Mouse (Mus musculus): ENCODE results near the gene Srsf9. TPM values are rescaled to one million over a fixed set of nuclear protein-coding genes. Genes with fewer than 3 reads are reported as not detected.

Srsf9 gene
- polyA plus RNA-seq, 1 experiment from 2014 or later: 138 TPM

DNA sequence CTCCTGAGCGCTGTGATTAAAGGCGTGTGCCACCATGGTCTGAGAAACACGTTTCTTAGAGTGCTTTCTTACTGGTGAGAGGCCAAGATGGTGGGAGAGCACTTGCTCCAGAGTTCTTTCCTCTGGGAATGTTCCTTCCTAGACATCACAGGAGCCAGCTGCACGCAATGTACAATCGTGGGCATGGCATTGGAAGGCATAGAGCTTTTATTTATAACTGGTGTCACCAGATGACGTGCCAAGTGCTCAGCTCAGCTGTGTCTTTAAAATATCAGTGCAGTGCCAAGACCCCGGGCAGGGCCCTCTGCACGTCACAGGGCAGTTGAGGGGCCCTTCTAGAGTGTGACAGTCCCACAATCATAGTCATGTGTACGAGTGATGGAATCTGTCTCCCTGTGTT, 4.0 kb downstream of the Srsf9 start:
- Histone ChIP-seq H3K4me2 (no peak overlapping the region), H3K36me3 (peaks cover 56% of the 10 kb centered on the region), H3K9me3 (replicated peaks) (no peaks in the 10 kb centered on the region), H3K27ac (replicated peaks) (no peak overlapping the region), H3K4me1 (peaks cover 34% of the 10 kb centered on the region), H3K4me3 (replicated peaks) (no peak overlapping the region), H3K9ac (replicated peaks) (no peak overlapping the region), H3K27me3 (replicated peaks) (no peaks in the 10 kb centered on the region)
- ATAC-seq (ENCODE audit: low FRiP score): no peak
- 87% methylated on average over 9 of the region's 9 CpGs for WGBS

DNA sequence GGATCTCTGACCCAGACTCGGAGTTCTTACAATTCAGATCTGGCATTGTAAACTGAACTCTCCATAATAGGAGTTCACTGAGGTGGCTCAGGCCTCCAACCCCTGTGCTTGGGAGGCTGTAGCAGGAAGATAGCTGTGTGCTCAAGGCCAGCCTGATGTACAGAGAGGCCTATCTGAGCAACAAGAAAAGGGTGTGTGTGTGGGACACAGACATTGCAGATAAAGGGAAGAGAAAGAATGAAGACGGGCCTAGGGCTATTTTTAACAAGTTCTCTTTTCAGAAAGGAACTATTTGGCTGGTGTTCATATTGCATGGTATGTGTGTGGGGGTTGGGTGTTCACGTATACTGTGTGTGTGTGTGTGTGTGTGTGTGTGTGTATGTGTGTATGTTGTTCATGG, 6.6 kb downstream of the Srsf9 start:
- no peak for ATAC-seq (ENCODE audit: low FRiP score)

DNA sequence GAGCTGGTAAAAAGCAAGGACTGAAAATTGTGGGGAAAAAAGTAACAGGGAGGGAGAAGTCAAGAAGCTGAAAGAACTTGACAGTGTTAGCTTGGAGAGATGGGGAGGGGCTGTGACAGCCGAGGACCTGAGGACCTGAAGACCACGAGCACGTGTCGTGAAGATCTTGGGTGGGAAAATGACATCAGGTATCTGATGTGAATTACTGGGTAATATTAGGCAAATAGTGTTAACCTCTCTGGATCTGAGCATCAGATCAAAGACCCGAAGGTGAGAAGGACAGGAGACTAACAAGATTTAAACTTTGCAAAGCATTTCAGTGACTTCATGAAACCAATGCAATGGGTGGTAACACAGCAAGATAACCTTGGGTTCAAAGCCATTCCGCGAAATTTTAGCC, 13.0 kb downstream of the Srsf9 start:
- H3K9ac ChIP-seq (replicated peaks): peak overlapping the region; percentile 95
- peak overlapping the region; percentile 77 for H3K4me2 ChIP-seq
- 31% methylated on average over 7 of the region's 7 CpGs for WGBS
- H3K4me3 ChIP-seq (replicated peaks): peak overlapping the region; percentile 80
- H3K36me3 ChIP-seq: peaks cover 44% of the 10 kb centered on the region
- H3K27ac ChIP-seq (replicated peaks): no peak overlapping the region
- no peaks in the 10 kb centered on the region for H3K9me3 ChIP-seq (replicated peaks)
- peaks cover 29% of the 10 kb centered on the region for H3K4me1 ChIP-seq
- H3K27me3 ChIP-seq (replicated peaks): no peaks in the 10 kb centered on the region
- ATAC-seq (ENCODE audit: low FRiP score): no peak

More for the DNA sequence above, 6.6 kb downstream of the Srsf9 start:
- Histone ChIP-seq H3K27ac (replicated peaks) (no peak overlapping the region), H3K9me3 (replicated peaks) (no peaks in the 10 kb centered on the region), H3K4me1 (peaks cover 22% of the 10 kb centered on the region), H3K4me2 (no peak overlapping the region), H3K9ac (replicated peaks) (no peak overlapping the region), H3K27me3 (replicated peaks) (no peaks in the 10 kb centered on the region), H3K36me3 (peaks cover 65% of the 10 kb centered on the region), H3K4me3 (replicated peaks) (no peak overlapping the region)
- 87% methylated on average over 3 of the region's 3 CpGs for WGBS

DNA sequence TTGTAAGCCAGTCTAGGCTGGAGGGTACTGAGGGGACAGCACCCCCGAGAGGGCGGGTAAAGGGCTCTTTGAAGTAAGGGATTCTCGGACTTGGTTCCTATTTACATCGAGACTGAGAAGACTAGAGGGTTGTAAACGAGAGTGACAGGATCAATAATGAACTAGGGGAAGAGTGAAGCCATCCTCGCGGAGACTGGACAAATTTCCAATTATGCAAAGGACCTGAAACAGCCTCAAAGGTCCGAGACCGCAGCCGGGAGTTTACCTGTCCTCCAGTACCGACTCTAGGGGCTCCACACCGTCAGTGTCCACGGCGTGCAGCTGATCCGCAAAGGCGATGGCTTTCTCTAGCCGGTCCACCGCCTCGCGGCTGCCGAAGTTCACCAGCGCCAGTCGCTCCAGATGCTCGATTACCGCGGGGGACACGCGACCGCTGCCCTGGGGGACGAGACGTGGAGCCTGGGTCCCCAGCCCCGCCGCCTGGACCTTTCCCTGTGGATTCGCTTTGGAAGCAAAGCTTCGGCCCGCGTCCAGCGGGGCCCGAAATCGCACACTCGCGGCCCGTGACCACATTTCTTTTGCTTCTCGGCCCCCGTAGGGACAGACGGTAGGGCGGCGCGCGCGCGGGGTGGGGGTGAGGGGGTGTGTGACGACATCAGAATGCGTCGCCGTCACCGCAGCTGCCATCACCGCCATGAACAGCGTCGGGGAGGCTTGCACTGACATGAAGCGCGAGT, 13.8 kb downstream of the Srsf9 start, which contains the start of the genes Gatc and Triap1:
TSS of gene Gatc (minus strand) at position 602 of the 737 bp plus-strand sequence.
TSS of gene Triap1 (plus strand) at position 649 of the 737 bp plus-strand sequence.
- peak within 1 kb of the TSS; percentile 95 for H3K9ac ChIP-seq (replicated peaks)
- under 1% methylated on average over 62 of the region's 62 CpGs for WGBS
- peak within 1 kb of the TSS; percentile 91 for H3K27ac ChIP-seq (replicated peaks)
- peaks cover 29% of the 10 kb centered on the region for H3K4me1 ChIP-seq
- H3K4me3 ChIP-seq (replicated peaks): peak within 1 kb of the TSS; percentile 80
- no peaks in the 10 kb centered on the region for H3K9me3 ChIP-seq (replicated peaks)
- H3K27me3 ChIP-seq (replicated peaks): no peaks in the 10 kb centered on the region
- ATAC-seq (ENCODE audit: low FRiP score): peak; percentile 92
- peaks cover 44% of the 10 kb centered on the region for H3K36me3 ChIP-seq
- peak within 1 kb of the TSS; percentile 77 for H3K4me2 ChIP-seq

DNA sequence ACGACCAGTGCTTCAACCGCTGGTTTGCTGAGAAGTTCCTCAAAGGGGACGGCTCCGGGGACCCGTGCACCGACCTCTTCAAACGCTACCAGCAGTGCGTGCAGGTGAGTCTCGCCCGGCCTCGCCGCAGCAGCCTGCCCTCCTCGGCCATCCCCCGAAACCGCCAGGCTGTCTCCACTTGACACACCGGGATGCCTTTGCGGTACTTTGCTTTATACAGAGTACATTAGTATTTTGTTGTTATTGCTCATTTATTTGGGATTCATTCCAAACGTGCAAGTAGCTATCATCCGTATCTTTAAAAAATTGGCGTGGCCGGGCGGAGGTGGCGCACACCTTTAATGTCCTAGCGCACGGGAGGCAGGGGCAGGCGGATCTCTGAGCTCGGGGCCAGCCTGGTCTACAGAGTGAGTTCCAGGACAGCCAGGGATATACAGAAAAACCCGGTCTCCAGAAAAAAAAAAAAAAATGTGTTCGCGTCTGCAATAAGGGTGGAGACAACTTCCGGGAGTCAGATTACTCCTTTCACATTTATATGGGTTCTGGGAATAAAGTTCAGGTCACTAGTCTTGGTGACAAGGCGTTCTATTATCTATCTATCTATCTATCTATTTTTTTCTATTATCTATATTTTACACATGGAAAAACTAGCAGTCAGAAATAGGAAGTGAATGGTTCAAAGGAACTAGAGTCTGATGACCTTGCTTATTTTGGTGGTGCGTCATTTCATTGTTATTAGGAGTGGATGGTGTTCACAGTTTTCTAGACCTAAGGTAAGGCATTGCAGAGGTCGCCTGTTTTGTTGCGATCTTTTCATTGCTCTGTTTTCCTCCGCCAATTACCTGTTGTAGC, 14.6 kb downstream of the Srsf9 start:
- H3K9ac ChIP-seq (replicated peaks): peak overlapping the region; percentile 95
- H3K4me2 ChIP-seq: peak overlapping the region; percentile 77
- peak overlapping the region; percentile 91 for H3K27ac ChIP-seq (replicated peaks)
- peaks cover 35% of the 10 kb centered on the region for H3K4me1 ChIP-seq
- WGBS: 12% methylated on average over 36 of the region's 36 CpGs
- peaks cover 44% of the 10 kb centered on the region for H3K36me3 ChIP-seq
- peak overlapping the region; percentile 80 for H3K4me3 ChIP-seq (replicated peaks)
- H3K9me3 ChIP-seq (replicated peaks): no peaks in the 10 kb centered on the region
- no peaks in the 10 kb centered on the region for H3K27me3 ChIP-seq (replicated peaks)
- peak; percentile 19 for ATAC-seq (ENCODE audit: low FRiP score)

DNA sequence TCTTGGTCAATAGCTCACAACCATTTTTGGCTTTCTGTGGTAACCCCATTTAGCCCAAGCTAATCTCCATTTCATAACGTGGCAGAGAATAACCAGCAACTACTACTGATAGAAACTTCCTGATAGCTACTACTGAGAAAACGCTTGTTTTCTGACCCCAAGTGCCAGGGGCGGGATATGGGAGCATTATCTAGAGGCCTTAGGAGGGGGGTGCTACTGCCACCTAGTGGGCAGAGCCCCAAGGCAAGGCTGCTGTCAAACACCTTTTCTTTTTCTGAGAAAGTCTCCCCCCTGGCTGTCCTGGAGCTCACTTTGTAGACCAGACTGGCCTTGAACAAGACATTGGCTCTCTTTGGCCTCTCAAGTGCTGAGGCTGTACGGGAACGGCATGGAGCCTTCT, 20.6 kb downstream of the Srsf9 start:
- no peak for ATAC-seq (ENCODE audit: low FRiP score)
- H3K4me2 ChIP-seq: peak overlapping the region; percentile 96
- no peaks in the 10 kb centered on the region for H3K9me3 ChIP-seq (replicated peaks)
- no peak overlapping the region for H3K27ac ChIP-seq (replicated peaks)
- H3K9ac ChIP-seq (replicated peaks): peak overlapping the region; percentile 88; the same call in 1 of the 2 replicates
- H3K4me3 ChIP-seq (replicated peaks): peak overlapping the region; percentile 93
- no peaks in the 10 kb centered on the region for H3K27me3 ChIP-seq (replicated peaks)
- WGBS: 0% methylated on average over 5 of the region's 5 CpGs
- H3K4me1 ChIP-seq: peaks cover 34% of the 10 kb centered on the region
- peaks cover 39% of the 10 kb centered on the region for H3K36me3 ChIP-seq

DNA sequence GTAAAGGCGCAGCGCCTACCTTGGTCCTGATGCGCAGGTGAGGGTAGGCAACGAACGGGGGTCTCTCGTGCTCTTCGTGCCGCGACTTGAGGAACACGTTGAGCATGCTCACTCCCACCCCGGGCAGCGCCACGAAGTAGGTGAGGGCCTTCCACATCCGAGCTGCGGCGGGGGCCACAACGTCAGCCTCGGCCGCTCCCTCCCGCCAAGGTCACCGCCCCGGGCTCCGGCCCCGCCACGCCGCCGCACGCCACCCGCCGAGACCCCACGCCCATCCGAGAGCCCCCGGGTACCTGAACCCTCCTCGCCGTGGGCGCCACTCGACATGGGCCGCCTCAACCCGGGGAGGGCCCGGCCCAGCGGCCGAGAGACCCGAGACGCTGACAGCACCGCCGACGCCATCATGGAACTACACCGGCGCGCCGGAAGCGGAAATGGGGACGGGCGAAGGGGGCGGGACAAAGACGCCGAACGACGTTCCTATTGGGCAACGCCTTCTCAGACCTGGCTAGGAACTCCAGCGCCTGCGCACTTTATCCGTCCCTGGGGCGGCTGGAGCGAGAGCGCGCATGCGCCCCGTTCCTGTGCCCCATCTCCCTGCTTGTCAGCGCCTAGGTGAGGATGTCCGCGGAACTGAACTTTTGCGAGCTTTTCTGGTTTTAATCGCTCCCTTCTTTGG, 21.7 kb downstream of the Srsf9 start, which contains the start of gene Cox6a1:
TSS of gene Cox6a1 (minus strand) at position 436 of the 679 bp plus-strand sequence.
- WGBS: under 1% methylated on average over 71 of the region's 74 CpGs

DNA sequence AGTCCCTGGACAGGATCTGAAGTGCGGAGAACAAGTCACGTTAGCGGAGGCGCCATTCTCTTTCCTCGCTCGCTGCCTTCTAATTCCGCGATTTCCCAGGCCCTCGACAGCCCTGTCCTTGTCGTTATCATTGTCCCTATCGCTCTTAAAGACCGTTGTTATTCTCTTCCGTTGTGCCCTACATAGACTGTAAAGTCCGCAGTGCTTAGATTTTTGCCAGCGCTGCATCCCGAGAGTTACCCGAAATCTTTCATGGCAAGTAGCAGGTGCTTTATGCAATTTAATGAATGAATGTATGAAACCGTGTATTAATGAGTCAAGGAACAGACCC, 22.2 kb downstream of the Srsf9 start:
- H3K4me3 ChIP-seq (replicated peaks): peak overlapping the region; percentile 93
- no peaks in the 10 kb centered on the region for H3K9me3 ChIP-seq (replicated peaks)
- H3K9ac ChIP-seq (replicated peaks): peak overlapping the region; percentile 75
- peak overlapping the region; percentile 96 for H3K4me2 ChIP-seq
- peaks cover 22% of the 10 kb centered on the region for H3K36me3 ChIP-seq
- H3K27ac ChIP-seq (replicated peaks): peak overlapping the region; percentile 89
- WGBS: under 1% methylated on average over 18 of the region's 18 CpGs
- H3K27me3 ChIP-seq (replicated peaks): no peaks in the 10 kb centered on the region
- ATAC-seq (ENCODE audit: low FRiP score): peak; percentile 51
- peaks cover 30% of the 10 kb centered on the region for H3K4me1 ChIP-seq

More for the DNA sequence above, 21.7 kb downstream of the Srsf9 start, which contains the start of gene Cox6a1:
- H3K27ac ChIP-seq (replicated peaks): peak within 1 kb of the TSS; percentile 89
- peaks cover 30% of the 10 kb centered on the region for H3K4me1 ChIP-seq
- peak within 1 kb of the TSS; percentile 93 for H3K4me3 ChIP-seq (replicated peaks)
- peak within 1 kb of the TSS; percentile 96 for H3K4me2 ChIP-seq
- H3K9me3 ChIP-seq (replicated peaks): no peaks in the 10 kb centered on the region
- peaks cover 27% of the 10 kb centered on the region for H3K36me3 ChIP-seq
- peak; percentile 94 for ATAC-seq (ENCODE audit: low FRiP score)
- H3K27me3 ChIP-seq (replicated peaks): no peaks in the 10 kb centered on the region
- peak within 1 kb of the TSS; percentile 88 for H3K9ac ChIP-seq (replicated peaks)

DNA sequence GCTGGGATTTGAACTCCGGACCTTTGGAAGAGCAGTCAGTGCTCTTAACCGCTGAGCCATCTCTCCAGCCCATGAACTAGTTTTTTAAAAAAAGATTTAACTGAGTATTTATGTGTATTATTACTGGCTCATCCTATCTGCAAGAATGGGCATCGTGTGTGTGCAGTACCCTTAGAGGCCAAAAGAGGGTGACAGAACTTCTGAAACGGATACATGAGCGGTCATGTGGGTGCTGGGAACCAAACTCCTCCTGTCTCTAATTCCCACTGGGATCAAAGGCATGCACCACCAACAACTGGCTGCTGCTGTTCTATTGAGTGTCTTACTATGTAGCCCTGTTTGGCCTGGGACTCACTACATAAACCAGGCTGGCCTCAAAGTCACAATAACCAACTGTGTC, 24.4 kb downstream of the Srsf9 start:
- no peak overlapping the region for H3K4me2 ChIP-seq
- no peak for ATAC-seq (ENCODE audit: low FRiP score)
- 80% methylated on average over 5 of the region's 5 CpGs for whole genome bisulfite sequencing

DNA sequence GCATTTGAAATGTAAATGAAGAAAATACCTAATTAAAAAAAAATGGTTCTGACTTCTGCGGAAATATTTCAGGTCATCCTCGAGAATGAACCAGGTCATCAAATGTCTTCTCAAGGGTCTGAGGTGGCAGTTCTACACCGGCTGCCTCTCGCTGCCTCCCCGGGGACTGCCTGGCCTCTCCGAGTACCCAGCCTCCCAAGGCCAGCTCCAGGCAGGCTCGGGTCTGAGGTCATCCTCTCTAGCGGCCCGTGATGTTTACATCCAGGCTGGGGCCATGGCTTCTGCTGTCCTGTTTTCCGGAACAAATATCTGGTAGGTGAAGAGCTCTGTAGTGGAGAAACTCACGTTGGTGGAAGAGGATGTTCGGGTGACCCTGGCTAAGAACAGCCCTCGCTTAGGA, 28.1 kb downstream of the Srsf9 start:
- Histone ChIP-seq H3K9me3 (replicated peaks) (no peaks in the 10 kb centered on the region), H3K36me3 (no peaks in the 10 kb centered on the region), H3K27me3 (replicated peaks) (no peaks in the 10 kb centered on the region), H3K9ac (replicated peaks) (no peak overlapping the region), H3K4me3 (replicated peaks) (no peak overlapping the region), H3K4me2 (no peak overlapping the region), H3K4me1 (no peaks in the 10 kb centered on the region), H3K27ac (replicated peaks) (no peak overlapping the region)
- no peak for ATAC-seq (ENCODE audit: low FRiP score)
- WGBS: 66% methylated on average over 13 of the region's 13 CpGs

More for the DNA sequence above, 24.4 kb downstream of the Srsf9 start:
- Histone ChIP-seq H3K36me3 (0 out of 2 replicates have a peak, but pooled peaks cover 2% of the 10 kb centered on the region), H3K9ac (replicated peaks) (no peak overlapping the region), H3K27me3 (replicated peaks) (no peaks in the 10 kb centered on the region), H3K27ac (replicated peaks) (no peak overlapping the region), H3K9me3 (replicated peaks) (no peaks in the 10 kb centered on the region), H3K4me1 (peaks cover 27% of the 10 kb centered on the region), H3K4me3 (replicated peaks) (no peak overlapping the region)

DNA sequence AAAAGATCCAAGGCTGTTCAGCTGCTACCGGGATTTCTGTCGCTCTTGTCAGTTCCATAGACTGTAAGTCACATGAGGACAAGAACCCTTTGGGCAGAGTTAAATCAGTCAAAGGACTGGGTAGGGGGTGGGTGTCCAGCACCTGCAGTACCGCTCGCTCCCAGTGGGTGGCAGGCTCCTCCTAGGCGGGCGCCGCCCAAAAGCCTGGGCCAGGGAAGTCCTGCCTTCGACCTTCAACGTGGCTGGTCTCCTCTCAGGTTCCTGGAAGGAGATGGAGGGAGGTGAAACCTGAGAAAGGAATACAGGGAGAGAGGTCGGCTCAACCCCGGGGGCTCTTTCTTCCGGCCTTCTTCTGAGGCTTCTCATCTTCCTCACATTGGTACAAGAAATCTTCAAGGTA, 31.9 kb downstream of the Srsf9 start:
- WGBS: 4% methylated on average over 12 of the region's 12 CpGs
- Histone ChIP-seq H3K9me3 (replicated peaks) (no peaks in the 10 kb centered on the region), H3K4me3 (replicated peaks) (no peak overlapping the region), H3K36me3 (no peaks in the 10 kb centered on the region), H3K27ac (replicated peaks) (no peak overlapping the region), H3K4me2 (peak overlapping the region; percentile 21; the same call in 1 of the 2 replicates), H3K9ac (replicated peaks) (no peak overlapping the region), H3K27me3 (replicated peaks) (no peaks in the 10 kb centered on the region), H3K4me1 (no peaks in the 10 kb centered on the region)
- ATAC-seq (ENCODE audit: low FRiP score): no peak

Data from neural tube, embryonic 15.5 days (tissue).